Mouse (Mus musculus) layer of hippocampus, adult 11-12 months (tissue): Measurements from ENCODE around the gene Stmn1.
"Not testable (repeated sequence)": the region's sequence is repeated elsewhere in the genome, so short reads cannot be mapped to it uniquely, and the experiment has no call there.

ENCODE experiments used
- DNase-seq: peaks from one replicate; pipeline ENCODE4 v3.0.0; 2022; ENCODE audit warnings: low spot score

The Stmn1 gene

DNA sequence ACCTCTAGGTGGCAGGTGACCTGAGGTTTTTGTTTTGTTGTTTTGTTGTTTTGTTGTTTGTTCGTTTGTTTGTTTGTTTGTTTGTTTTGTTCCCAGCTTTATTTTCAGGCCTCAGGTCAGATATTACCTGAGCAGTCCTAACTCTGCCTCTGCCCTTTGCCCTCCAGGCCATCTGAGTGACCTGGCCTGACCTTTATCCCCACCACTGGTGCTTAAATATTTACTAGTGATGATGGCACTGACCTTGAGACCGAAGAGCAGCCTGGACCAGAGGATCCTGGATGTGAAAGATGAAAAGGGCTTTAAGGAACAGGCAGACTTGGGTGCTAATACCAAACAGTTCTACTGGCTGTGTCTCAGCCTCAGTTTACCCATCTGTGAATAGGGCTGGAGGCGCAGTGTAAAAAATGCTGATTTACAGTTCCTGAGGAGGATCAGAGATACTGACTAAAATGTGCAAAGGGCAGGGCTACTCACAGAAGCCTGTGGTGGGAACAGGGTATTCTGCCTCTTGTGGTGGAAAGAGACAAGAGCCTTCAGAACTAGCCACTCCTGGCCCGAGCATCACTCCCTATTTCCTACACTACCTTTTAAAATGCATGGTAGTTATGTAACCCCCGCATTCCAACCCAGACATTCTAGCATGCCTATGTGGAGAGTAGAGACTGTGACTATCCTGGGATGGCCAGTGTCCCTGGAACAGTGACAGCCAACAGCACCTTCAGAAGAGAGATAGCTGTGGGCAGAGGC lies 17.2 kb downstream of the Stmn1 start:
- no peak for DNase-seq

DNA sequence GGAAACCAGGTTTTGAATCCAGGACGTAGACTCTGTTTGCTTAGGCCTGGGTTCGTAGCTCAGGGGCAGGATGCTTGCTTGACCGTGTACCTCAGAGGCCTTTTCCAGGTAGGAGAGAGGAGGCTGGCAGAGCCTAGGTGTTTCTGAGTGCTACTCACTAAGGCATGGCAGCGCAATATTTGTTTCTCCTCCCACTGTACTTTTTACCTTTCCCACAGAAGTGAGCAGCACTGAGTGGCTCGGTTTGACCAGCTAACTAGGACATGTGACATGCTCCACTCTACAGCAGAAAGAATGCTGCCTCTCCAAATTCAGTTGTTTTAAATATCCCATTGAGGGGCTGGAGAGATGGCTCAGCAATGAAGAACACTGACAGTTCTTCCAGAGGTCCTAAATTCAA lies 20.1 kb downstream of the Stmn1 start:
- no peak for DNase-seq

DNA sequence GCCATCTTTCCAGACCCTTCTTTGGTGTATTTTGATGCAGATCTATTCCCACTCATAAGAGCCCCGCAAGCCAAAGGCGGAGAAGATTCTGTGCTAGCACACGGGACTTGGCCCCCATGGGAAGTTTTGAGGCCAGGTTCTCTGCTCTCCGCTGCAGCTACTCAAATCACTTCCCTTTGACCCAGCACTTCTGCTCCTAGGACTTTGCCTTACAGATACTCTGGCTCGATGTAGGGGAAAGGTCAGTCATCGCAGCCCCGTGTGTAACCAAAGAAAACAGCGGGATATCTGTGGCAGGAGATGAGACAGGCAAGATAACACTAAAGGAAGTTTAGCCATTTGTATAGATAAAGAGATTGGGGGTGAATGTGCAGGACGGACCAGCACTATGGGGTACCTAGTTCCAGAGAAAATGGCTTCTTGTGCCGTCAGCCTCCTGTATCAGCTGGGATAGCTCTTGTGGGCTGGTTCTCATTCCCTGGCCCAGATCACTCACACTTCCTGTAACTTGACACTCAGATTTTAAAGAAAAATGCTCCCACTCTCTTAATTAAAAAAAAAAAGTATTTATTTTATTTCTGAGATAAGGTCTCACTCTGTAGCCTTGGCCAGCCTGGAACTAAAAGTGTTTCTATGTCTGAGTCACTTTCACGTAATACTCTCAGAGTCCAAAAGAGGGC lies 22.0 kb downstream of the Stmn1 start:
- no peak for DNase-seq

DNA sequence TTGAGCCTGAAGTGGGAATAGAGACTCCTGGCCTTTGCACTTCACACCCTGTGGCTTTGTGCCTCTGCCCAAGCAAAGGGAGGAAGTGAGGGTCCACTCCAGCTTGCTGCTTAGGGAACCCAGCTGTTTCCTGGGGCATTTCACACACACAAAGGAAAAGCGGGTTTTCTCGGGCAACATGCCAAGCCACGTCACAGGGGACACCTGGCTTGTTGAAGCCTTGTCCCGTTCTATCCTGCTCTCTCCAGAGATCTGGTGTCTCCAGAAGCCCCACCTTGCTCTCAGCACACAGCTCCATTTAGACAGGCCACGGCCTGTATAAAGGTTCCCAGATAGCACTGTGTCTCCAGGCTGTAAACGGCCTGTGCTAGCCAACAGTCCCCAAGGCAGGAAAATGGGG lies 23.6 kb downstream of the Stmn1 start:
- DNase-seq: no peak

DNA sequence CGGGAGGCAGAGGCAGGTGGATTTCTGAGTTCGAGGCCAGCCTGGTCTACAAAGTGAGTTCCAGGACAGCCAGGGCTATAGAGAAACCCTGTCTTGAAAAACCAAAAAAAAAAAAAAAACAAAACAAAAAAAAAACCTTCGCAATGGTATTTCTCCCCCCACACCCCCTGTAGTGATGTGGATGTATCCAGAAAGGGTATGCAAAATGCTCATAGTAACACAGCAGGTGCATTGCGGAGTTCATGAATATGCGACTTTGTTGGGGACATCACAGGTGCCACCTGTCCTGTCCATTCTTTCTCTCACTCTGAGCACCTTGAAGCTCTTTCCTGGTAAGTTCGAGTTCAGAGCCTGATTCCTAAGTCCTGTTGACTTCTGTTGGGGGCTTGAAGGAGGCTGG lies 26.0 kb downstream of the Stmn1 start:
- DNase-seq: not testable (repeated sequence)

DNA sequence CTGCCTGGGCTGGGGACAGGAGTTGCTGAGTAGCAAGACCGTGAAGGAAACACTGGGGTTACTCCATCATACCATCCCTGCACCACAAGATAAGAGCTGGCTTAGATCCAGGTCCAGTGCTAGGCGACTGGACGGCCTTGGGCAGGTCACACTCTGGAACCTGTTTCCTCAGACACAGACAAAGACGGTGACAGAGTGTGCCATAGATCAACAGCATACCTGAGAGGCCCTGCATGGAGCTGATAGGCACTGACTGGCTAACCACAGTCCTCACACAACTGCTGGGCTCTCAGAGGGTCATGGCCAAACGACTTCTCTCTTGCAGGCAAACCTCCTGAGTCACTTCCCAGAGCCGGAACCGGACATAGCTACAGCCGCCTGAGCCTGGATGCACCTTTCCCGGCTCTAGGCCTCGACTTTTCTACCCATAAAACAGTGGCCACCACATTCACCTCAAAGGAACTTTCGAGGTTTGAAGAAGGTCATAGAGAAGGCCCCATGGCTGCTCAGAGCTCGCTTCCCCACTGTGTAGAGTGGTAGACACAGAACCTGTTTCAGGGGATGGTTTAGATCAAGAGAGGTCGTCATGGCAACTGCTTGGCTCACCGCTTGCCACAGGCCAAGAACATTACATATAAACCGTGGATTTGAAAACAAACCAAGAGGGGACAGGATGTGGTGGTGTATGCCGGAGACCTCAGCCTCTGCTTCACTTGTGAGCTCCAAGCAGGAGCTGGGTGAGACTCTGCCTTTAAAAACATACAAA lies 26.8 kb downstream of the Stmn1 start:
- DNase-seq: no peak

DNA sequence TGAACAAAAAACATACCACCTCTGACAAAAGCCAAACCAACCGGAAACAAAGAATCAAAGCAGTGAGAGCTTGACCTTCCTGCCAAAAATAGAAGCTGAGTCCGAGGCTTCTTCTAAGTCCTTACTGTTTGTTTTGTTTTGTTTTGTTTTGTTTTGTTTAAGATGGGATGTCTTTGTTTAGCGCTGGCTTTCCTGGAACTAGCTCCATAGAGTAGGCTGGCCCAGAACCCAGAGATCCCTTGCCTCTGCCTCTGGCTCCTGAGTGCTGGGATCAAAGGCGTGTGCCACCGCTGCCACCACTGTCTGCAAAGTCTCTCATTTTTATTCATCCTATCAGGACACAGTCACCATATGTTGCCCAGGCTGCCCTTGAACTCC lies 27.4 kb downstream of the Stmn1 start:
- DNase-seq: no peak

DNA sequence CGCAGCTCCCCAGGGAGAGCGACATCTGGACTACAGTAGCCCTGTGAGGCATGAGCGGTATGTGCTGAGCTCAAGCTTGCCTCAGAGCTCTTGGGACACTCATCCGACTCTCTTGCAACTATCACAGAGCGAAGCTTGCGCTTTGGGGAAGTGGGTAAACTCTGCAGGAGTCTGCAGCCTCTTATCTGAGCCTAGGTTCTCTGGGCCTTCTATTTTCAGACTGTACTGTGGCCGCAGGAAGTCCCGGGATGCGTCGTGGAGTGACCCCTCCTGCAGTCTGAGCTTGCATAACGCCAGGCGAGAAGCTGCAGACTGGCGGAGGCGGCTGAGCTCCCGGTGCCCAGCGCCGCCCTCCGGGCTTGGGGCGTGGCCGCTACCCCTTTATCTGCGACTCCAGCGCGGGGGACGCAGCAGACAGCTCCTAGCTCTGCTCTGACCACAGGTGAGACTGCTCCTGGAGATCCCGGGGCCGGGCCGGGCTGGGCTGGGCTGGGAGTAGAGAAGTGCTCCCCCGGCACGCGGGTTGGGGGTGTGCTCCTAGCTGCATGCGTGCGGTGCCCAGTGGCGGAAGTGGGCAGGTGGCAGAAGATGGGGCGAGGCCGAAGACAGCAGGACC lies 28.6 kb downstream of the Stmn1 start, which contains the start of gene Paqr7:
Paqr7 (plus strand) TSS at position 103 of the 616 bp plus-strand sequence.
- DNase-seq: peak; percentile 84

DNA sequence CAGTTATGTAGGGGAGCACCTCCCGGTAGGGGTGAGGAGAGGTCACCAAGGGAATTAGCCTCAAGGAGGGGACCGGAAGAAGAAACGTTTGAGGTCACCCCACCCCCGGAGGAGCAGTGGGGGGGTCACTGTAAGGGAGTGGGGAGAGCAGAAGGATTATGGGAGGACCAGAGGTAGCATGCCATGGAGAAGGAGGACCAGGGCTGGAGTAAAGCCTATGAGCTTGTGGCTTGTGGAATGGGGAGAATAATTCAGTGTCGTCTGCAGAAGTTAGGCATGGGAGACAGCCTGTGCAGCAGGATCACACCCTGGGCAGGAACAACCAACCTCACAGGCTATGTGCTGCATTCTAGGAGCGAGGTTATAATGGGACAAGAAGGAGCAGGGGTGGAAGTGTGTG lies 29.1 kb downstream of the Stmn1 start:
- no peak for DNase-seq

DNA sequence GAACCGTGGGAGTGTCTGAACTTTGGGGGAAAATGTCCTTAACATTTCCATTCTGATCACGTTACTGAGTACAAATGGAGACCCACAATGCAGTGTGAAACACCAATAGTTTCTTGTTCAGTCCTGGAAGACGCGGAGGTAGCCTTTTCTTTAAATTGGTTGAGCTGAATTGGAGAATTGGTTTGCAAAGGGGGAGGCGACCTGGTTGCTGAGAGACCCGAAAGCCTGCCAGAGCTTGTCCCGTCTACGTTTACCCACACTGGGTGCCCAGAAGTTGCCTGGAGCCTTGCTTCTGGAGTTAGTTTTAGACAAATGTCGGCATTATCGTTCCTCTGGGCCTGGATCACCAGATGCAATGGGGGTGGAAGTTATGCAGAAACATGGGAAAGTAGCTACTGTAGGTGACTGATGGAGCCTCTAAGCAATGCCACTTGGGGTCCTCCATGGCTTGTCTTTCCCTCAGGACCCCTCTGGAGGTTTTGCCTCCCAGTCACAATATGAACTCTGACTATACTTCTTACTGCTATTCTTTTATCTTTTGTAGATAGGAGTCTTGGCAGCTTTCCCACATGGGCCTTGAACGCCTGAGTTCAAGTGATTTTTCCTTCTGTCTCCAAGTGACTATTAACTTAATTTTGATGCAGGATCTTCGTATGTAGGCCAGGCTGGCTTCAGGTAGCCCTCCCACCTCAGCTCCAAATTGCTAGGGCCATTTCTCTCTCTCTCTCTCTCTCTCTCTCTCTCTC lies 30.0 kb downstream of the Stmn1 start:
- DNase-seq: no peak

DNA sequence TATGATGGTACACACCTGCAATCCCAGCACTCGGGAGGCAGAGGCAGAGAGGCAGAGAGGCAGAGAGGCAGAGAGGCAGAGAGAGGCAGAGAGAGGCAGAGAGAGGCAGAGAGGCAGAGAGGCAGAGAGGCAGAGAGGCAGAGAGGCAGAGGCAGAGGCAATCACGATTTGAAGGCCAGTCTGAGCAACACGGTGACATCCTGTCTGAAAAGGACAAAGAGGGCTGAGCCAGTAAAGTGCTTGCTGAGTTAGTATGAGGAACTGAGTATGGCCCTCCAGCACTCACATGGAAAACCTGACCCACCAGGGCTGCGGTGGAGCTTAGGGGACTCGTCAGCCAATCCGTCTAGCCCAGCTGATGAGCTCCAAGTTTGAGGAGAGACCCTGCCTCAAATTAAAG lies 30.9 kb downstream of the Stmn1 start:
- DNase-seq: not testable (repeated sequence)

DNA sequence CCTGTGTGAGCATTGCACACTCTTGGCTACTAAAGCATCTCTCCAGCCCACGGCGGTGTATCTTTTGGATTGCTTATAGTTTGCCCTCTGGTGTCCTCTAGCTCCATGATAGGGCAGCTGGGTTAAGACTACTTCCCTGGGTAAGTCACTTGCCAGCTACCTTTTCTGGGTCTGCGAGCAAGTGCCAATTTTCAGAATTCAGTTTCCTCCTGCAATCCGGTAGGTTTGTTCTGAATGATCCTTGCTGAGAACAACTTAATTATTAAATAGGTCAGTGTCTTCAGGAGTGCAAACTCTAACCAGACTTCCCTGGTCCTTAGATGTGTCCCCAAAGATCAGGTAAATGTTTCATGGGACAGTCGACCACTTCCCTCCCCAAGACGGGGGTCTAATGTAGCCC lies 33.0 kb downstream of the Stmn1 start:
- DNase-seq: no peak

DNA sequence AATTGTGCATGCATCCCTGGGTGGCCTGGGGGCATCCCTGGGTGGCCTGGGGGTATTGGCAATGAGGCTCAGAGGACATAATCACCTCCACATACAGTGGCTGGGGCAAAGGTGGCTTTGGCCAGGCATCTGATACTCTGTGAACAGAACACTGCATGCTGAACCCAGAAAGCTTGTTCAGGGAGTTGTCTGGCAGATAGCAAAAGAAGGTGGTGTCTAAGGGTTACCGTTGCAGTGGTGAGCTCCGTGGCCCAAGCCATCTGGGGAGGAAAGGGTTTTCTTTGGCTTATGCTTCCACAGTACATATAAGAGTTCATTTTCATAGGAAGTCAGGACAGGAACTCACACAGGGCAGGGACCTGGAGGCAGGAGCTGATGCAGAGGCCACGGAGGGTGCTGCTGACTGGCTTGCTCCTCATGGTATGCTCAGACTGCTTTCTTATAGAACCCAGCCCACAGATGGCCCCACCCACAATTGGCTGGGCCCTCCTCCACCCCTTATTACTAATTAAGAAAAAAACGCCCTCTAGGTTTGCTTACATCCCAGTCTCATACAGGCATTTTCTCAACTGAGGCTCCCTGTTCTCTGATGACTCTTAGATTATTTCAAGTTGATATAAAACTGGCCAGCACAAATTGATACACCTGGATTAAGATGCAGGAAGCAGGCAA lies 35.7 kb downstream of the Stmn1 start:
- no peak for DNase-seq

DNA sequence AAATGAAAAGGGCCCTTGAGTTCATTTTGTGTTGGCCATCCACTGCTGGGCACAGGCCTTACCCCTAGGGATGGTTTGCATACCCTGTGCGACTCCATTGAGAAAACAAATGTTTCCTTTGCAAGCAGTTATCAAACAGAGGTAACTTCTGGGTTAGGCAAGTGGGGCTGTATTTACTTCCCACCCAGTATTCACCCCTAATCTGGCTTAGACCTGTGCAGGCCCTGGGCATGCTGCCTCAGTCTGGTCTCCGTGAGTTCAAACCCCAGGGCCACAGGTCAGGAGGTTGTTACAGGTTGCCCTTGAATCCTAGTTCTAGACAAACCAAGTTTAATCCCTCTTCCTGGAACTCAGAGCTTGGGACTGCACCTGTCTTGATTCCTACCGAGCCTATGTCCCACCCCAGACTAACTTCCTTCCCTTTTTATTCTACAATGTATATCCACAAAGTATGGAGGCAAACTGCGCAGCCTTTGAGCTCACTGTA lies 37.2 kb downstream of the Stmn1 start:
- DNase-seq: no peak

DNA sequence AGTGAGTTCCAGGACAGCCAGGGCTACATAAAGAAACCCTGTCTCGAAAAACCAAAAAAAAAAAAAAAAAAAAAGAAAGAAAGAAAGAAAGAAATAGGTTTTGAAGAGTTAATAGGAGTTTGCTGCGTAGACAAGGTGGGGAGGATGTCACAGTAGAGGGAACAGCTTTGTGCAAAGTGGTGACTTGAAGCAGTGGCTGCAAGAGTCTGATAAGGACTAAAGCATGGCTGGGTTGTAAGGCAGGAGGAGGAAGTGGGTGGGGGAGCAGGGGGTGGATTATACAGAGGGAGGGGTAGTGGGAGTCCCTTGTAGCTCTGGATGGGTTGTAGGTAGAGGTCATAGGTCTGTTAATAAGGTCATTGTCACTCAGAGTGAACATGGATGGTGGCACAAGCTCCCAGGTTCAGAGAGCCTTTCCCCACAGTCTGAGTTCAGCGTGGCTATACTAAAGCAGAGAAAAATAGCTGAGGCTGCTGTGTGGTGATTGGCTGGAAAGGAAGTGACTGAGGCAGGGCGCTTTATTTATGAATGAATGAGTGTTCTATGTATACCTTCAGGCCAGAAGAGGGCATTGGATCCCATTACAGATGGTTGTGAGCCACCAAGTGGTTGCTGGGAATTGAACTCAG lies 38.0 kb downstream of the Stmn1 start:
- no peak for DNase-seq

DNA sequence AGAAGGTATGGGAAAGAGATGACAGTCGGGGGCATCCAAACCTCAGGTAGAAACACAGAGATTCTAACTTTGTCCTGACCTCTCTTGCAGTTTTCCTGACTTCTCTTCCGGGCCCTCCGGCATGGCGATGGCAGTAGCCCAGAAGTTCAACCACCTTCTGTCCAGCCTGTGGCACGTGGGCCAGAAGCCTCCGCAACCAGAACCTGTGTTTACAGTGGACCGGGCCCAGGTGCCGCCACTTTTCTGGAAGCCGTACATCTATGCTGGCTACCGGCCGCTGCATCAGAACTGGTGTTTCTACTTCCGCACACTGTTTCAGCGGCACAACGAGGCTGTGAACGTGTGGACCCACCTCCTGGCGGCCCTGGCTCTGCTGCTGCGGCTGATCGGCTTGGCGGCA lies 38.6 kb downstream of the Stmn1 start:
- DNase-seq: no peak

DNA sequence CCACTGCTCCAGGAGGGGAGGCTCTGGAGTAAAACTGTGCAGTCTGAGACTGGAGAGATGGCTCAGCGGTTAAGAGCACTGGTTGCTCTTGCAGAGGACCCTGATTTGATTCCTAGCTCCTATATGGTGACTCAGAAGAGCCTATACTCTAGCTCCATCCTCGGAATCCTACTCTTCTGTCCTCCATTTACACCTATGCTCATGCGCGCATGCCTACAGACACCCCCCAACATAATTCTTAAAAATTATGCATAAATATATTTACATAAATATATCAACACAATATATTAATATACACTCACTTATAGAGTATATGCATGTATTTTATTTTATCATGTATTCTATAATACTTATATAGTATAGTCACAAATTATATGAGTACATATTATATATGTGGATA lies 42.3 kb downstream of the Stmn1 start:
- DNase-seq: no peak

DNA sequence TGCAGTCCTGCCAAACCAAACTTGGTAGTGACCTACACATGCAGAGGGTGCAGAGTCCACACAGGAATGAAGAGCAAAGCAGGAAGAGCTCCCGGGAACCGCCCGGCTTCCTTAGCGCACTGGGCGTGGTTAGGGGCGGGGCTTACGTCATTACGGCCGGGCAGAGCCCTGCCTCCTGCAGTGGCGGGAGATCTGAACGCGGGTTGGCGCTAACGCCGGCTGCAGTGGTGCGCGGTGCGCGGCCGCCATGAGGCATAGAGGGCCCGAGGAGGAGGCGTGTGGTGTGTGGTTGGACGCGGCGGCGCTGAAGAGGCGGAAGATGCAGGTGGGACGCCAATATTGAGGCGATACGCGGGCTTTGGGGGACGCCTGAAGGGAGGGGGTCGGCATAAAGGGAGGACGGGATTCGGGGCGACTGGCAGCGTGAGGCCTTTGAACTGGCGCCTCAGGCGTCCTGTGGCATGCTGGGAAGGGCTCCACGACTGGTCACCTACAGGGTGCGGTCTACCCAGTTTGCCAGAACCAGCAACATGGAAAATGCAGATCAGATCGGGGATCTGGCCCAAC lies 42.8 kb downstream of the Stmn1 start, which contains the start of gene Aunip:
Aunip (plus strand) TSS at position 155 of the 567 bp plus-strand sequence.
- peak; percentile 86 for DNase-seq

DNA sequence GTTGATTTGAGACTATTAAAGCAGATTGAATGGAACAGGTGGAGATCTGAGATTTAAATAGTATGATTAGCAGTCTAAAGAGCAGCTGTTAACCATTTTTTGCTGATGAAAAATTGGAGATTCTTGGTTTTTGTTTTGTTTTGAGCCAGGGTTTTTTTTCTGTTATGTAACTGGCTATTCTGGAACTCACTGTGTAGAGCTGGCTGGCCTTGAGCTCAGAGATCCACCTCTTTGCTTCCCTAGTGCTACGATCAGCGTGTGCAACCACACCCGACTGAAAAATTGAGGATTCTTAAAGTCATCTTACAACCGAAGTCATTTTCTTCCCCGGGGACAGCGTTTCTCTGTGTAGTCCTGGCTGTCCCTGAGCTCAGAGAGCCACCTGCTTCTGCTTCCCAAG lies 43.6 kb downstream of the Stmn1 start:
- no peak for DNase-seq

DNA sequence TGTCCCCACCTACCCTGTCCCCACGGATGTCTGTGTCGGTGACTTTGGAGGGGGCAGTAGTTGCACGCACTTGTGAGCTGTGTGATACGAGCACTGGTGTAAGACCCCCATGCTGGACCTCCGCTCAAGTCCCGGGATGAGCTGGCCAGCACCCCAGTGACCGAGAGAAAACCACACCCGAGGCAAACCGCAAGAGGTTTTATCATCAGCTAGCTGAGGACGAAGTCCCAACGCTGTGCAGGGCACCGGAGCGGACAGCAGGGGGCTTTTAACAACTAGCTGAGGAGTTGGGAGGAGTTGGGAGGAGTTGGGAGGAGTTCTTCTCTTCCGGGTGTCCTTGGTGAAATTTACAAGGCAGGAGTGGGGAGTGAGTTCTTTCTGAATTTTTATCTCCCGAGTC lies 44.7 kb downstream of the Stmn1 start:
- peak; percentile 55 for DNase-seq
